Mouse (Mus musculus): ENCODE measurements at regions not wholly inside any gene's neighbourhood (a gene's known extent, or its start where the extent isn't known, plus 50 kb on each side); places are given as distances from the start of the nearest gene placed in this dataset.
A peak's percentile ranks its signal among the peaks of the same experiment; 100 is the strongest.

- DNase-seq (ENCODE audit: low read depth), result no peak
Measured at GRCm38 (mm10) chr9:46457945-46458344, 138.2 kb upstream of the 4931429L15Rik start.

GRCm38 (mm10) chr9:46454807-46455610 is 135.2 kb upstream of the 4931429L15Rik start:
- no peak for DNase-seq (ENCODE audit: low read depth)

GRCm38 (mm10) chr9:46443191-46444095 is 123.7 kb upstream of the 4931429L15Rik start:
- DNase-seq (ENCODE audit: low read depth), result no peak

- no peak for DNase-seq (ENCODE audit: low read depth)
Measured at GRCm38 (mm10) chr9:46442739-46443181, 123.0 kb upstream of the 4931429L15Rik start.

- DNase-seq (ENCODE audit: low read depth), result no peak
Measured at GRCm38 (mm10) chr9:46440226-46440625, 120.4 kb upstream of the 4931429L15Rik start.

GRCm38 (mm10) chr9:46434700-46435099 is 114.9 kb upstream of the 4931429L15Rik start:
- no peak for DNase-seq (ENCODE audit: low read depth)

GRCm38 (mm10) chr9:46433716-46434115 is 113.9 kb upstream of the 4931429L15Rik start:
- no peak for DNase-seq (ENCODE audit: low read depth)

GRCm38 (mm10) chr9:46431053-46431452 is 111.3 kb upstream of the 4931429L15Rik start:
- no peak for DNase-seq (ENCODE audit: low read depth)

- DNase-seq (ENCODE audit: low read depth), result peak; percentile 52
Measured at GRCm38 (mm10) chr9:46423184-46423967, 103.6 kb upstream of the 4931429L15Rik start.

GRCm38 (mm10) chr9:46421688-46422274 is 102.0 kb upstream of the 4931429L15Rik start:
- no peak for DNase-seq (ENCODE audit: low read depth)

- no peak for DNase-seq (ENCODE audit: low read depth)
Measured at GRCm38 (mm10) chr9:46411686-46412085, 91.9 kb upstream of the 4931429L15Rik start.

- no peak for DNase-seq (ENCODE audit: low read depth)
Measured at GRCm38 (mm10) chr9:46408776-46409175, 89.0 kb upstream of the 4931429L15Rik start.

- no peak for DNase-seq (ENCODE audit: low read depth)
Measured at GRCm38 (mm10) chr9:46406606-46407005, 86.8 kb upstream of the 4931429L15Rik start.

- DNase-seq (ENCODE audit: low read depth), result no peak
Measured at GRCm38 (mm10) chr9:46396591-46396990, 76.8 kb upstream of the 4931429L15Rik start.

GRCm38 (mm10) chr9:46395156-46395765 is 75.5 kb upstream of the 4931429L15Rik start:
- no peak for DNase-seq (ENCODE audit: low read depth)

- no peak for DNase-seq (ENCODE audit: low read depth)
Measured at GRCm38 (mm10) chr9:46394239-46394638, 74.5 kb upstream of the 4931429L15Rik start.

GRCm38 (mm10) chr9:46392641-46393321 is 73.0 kb upstream of the 4931429L15Rik start:
- peak; percentile 24 for DNase-seq (ENCODE audit: low read depth)

GRCm38 (mm10) chr9:46389741-46390140 is 70.0 kb upstream of the 4931429L15Rik start:
- DNase-seq (ENCODE audit: low read depth), result no peak

- DNase-seq (ENCODE audit: low read depth), result no peak
Measured at GRCm38 (mm10) chr9:46388677-46389676, 69.2 kb upstream of the 4931429L15Rik start.
